Mouse (Mus musculus) olfactory bulb, adult 2 months (tissue): Measurements from ENCODE around the gene Rps8.

Experiments used
- CTCF ChIP-seq: fragments of 200-500 bp; IDR thresholded peaks from 2 replicates; pipeline ENCODE4 v1.5.1; 2012; ENCODE audit warnings: low read depth, mild to moderate bottlenecking, low read length, moderate library complexity; ENCODE audit not compliant: insufficient read depth
- POLR2A ChIP-seq: fragments of 200-500 bp; IDR thresholded peaks from 2 replicates; pipeline ENCODE4 v1.6.1; 2012; ENCODE audit warnings: mild to moderate bottlenecking, low read depth, low read length, moderate library complexity; ENCODE audit not compliant: insufficient read depth

- TF ChIP-seq CTCF (no peak), POLR2A (no peak)
Observed at GRCm38 (mm10) chr4:117202992-117203354, 46.9 kb upstream of the Rps8 start.
